Mouse (Mus musculus) cortical plate, adult 2 months (tissue): ENCODE data around the gene Ptprg.

Source experiments
- CTCF ChIP-seq: fragments of 200-500 bp; IDR thresholded peaks from 2 replicates; pipeline ENCODE4 v1.5.1; 2011; ENCODE audit warnings: mild to moderate bottlenecking, control low read depth, low read length; ENCODE audit not compliant: insufficient read depth; ENCODE audit errors: extremely low read depth
- POLR2A ChIP-seq: fragments of 200-500 bp; IDR thresholded peaks from 2 replicates; pipeline ENCODE4 v1.6.1; 2011; ENCODE audit warnings: mild to moderate bottlenecking, low read length, control low read depth; ENCODE audit not compliant: insufficient read depth; ENCODE audit errors: extremely low read depth

DNA sequence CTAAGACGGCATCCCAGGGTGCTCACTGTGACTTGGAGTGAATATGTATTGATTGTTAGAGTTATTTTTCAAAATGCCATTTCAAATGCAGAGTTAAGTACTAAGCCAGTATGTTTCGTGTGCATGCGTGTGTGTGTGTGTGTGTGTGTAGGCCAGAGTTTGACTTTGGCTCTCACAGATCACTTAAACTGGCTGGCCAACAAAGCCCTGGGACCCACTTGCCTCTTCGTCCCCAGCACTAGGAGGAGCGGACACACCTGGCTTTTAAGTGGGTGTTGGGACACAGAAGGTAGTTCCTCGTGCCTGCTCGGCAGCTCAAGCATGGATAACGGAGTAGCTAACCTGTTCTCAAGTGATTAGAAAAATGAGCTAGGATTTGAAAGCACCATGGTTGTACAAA is 24.6 kb downstream of the Ptprg start:
- TF ChIP-seq CTCF = no peak
- no peak for TF ChIP-seq POLR2A
